Mouse (Mus musculus) heart, embryonic 11.5 days (tissue): ENCODE measurements around the gene Gnl1. TPM values are rescaled to one million over a fixed set of nuclear protein-coding genes. Genes with fewer than 3 reads are reported as not detected.

Experiments
- ATAC-seq: fragments of 200-750 bp; cut with Nextera tagmentation; replicated peaks from 2 replicates; pipeline ENCODE4 v1.8.0; 2017; ENCODE audit warnings: moderate library complexity; ENCODE audit not compliant: insufficient number of reproducible peaks, low FRiP score, low TSS enrichment
- H3K27ac ChIP-seq: fragments of 300-500 bp; sonication (generic); 2 replicates; pipeline ENCODE4 v1.5.1; 2014; ENCODE audit warnings: mild to moderate bottlenecking, low read depth, low read length
- H3K27me3 ChIP-seq: fragments of 300-500 bp; sonication (generic); 2 replicates; pipeline ENCODE4 v1.6.1; 2014; ENCODE audit warnings: mild to moderate bottlenecking, low read length, mixed read lengths; ENCODE audit not compliant: control insufficient read depth, insufficient read depth
- H3K36me3 ChIP-seq: fragments of 300-500 bp; sonication (generic); 2 replicates; pipeline ENCODE4 v1.6.1; 2014; ENCODE audit warnings: mild to moderate bottlenecking, low read length, moderate library complexity, mixed read lengths; ENCODE audit not compliant: control insufficient read depth, insufficient read depth
- H3K4me1 ChIP-seq: fragments of 300-500 bp; sonication (generic); 2 replicates; pipeline ENCODE4 v1.6.1; 2014; ENCODE audit warnings: low read length; ENCODE audit not compliant: control insufficient read depth, insufficient read depth
- H3K4me2 ChIP-seq: fragments of 300-500 bp; sonication (generic); 2 replicates; pipeline ENCODE4 v1.6.1; 2014; ENCODE audit warnings: mild to moderate bottlenecking, moderate library complexity
- H3K4me3 ChIP-seq: fragments of 300-500 bp; sonication (generic); 2 replicates; pipeline ENCODE4 v1.5.1; 2014; ENCODE audit warnings: low read depth, low read length
- H3K9ac ChIP-seq: fragments of 300-500 bp; sonication (generic); 2 replicates; pipeline ENCODE4 v1.6.1; 2014; ENCODE audit warnings: mild to moderate bottlenecking, low read depth, low read length, moderate library complexity
- H3K9me3 ChIP-seq: fragments of 300-500 bp; sonication (generic); replicated peaks from 2 replicates; pipeline ENCODE4 v1.6.1; 2016; ENCODE audit warnings: low read length; ENCODE audit not compliant: control insufficient read depth
- WGBS: fragments of 180-500 bp; shearing (Covaris S2); extraction: QIAGEN DNeasy Blood & Tissue Kit; methylation state at CpG from one replicate; pipeline ENCODE4 v1.1.7; 2014; ENCODE audit not compliant: insufficient replicate concordance; 5-methylcytosine and 5-hydroxymethylcytosine counted together
- polyA plus RNA-seq: library from polyadenylated mRNA; unstranded; fragments of >200 nt; fragmentation: Nextera tagmentation; extraction: Ambion mirVana; gene quantifications from 2 replicates; pipeline ENCODE4 v1.2.1, GENCODE M21; 2014

Gene Gnl1
- polyA plus RNA-seq, 1 experiment from 2014 or later: 29.1 TPM

DNA sequence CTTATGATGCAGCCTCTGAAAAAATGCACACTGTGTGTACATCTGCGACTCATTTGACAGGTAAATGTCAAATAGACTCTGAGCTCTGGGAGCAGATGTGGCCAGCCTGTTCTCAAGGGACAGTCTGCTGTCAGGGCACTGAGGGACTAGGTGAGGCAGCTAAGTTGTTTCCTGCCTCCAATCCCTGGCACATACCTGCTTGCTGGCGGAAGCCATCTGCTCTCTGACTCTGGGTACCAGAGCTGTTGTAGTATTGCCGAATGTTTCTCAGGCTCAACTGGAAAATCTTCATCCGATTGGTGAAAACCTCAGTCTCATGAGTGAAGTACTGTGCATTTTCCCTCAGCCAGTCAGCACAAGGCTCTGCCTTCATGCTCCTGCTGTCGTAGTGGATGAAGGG is 37.4 kb downstream of the Gnl1 start:
- Histone ChIP-seq H3K9ac (no peak overlapping the region), H3K4me2 (no peak overlapping the region), H3K36me3 (peaks cover 6% of the 10 kb centered on the region; the same call in 1 of the 2 replicates), H3K27ac (no peak overlapping the region), H3K4me1 (no peaks in the 10 kb centered on the region), H3K27me3 (no peaks in the 10 kb centered on the region), H3K9me3 (no peaks in the 10 kb centered on the region), H3K4me3 (no peak overlapping the region)
- WGBS: 91% methylated on average over 5 of the region's 5 CpGs
- ATAC-seq: no peak

DNA sequence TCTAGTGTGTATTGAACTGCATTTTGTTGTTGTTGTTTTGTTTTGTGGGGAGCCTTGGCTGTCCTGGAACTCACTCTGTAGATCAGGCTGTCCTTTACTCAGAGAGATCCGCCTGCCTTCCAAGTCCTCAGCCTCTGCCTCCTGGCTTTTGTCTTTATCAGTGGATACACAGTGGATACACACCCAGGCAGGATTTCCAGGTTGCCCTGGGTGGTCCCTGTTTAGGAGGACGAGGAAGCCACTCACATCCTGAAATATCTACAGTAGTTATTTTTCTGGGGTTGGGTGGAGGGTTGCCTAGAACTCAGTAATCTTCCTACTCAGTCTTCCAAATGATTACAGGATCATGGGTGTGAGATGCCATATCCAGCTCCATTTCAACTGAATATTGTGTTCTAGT is 39.3 kb downstream of the Gnl1 start:
- WGBS: 49% methylated on average over 2 of the region's 2 CpGs
- peak overlapping the region; percentile 31 for H3K4me2 ChIP-seq

DNA sequence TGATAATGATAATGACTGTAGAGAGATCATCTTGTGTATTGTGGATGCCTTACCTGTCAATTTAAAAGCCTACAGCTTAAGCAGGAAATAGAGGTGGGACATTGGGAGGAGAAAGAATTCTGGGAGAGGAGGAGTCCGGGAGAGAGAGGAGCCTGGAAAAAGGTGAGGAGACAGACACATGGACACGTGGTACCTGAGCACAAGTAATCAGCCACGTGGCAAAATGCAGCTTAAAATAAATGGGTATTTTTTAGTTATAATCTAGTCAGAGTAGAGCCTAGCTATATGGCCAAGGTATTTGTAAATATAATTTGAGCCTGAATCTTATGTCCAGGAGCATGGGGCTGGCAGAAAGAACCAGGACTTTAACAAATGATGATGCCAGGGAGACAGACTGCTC is 39.9 kb downstream of the Gnl1 start:
- Histone ChIP-seq H3K9ac (no peak overlapping the region), H3K36me3 (peaks cover 1% of the 10 kb centered on the region; the same call in 1 of the 2 replicates), H3K9me3 (no peaks in the 10 kb centered on the region), H3K27ac (peak overlapping the region; percentile 75; the same call in 1 of the 2 replicates), H3K4me2 (peak overlapping the region; percentile 57), H3K27me3 (no peaks in the 10 kb centered on the region), H3K4me1 (peaks cover 3% of the 10 kb centered on the region; the same call in 1 of the 2 replicates), H3K4me3 (peak overlapping the region; percentile 25)
- WGBS: 64% methylated on average over 3 of the region's 3 CpGs
- ATAC-seq: no peak

More for the DNA sequence above, 39.3 kb downstream of the Gnl1 start:
- H3K9me3 ChIP-seq: no peaks in the 10 kb centered on the region
- ATAC-seq: no peak
- H3K4me1 ChIP-seq: peaks cover 3% of the 10 kb centered on the region; the same call in 1 of the 2 replicates
- H3K27me3 ChIP-seq: no peaks in the 10 kb centered on the region
- no peak overlapping the region for H3K9ac ChIP-seq
- H3K27ac ChIP-seq: no peak overlapping the region
- H3K4me3 ChIP-seq: 0 out of 2 replicates have a peak overlapping the region, but pooled peaks have one; percentile 10
- peaks cover 6% of the 10 kb centered on the region; the same call in 1 of the 2 replicates for H3K36me3 ChIP-seq

DNA sequence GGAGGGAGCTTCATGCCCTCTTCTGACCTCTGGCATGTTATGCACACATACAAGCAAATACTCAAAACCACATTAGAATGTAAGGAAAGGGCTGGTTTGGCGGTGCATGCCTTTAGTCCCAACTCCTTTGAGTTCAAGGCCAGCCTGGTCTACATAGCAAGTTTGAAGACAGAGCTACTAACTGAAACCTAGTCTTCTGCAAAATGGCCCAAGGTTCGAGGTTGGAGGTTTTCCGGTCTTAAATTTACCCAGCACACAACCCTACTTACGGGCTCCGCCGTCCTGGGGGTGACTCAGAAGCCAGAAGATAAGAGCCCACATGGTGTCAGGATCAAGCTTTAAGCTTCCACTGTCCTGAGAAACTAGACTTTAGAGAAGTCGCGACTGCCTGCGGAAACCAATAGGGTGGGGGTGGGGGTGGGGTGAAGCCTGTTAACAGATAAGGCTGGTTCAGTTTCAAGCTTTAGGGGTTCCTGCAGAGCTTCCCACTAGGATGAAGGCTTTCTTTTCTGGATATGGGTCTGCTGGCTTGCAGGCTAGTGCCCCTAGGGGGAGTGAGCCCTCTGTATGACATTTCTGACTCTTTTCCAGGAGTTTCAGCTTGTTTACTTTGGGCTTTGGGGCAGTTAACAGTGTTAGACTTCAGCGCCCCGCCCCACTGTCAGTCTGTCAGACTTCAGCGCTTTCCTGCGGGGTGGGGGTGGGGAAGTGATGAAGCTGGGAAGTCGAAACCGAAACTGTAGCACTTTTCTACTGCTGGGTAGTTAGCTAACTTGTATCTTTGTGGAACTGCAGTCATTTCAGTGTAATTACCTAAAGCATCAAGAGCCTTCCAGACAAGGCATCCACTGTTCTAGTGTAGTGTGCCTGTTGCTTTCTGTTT is 40.8 kb downstream of the Gnl1 start, which contains the start of gene H2-T24:
Gene H2-T24, minus strand, starts transcription at position 370 of the 883 bp plus-strand sequence.
- Histone ChIP-seq H3K4me2 (peak within 1 kb of the TSS; percentile 57), H3K9ac (no peak within 1 kb of the TSS), H3K4me3 (peak within 1 kb of the TSS; percentile 25), H3K27me3 (no peaks in the 10 kb centered on the region), H3K9me3 (no peaks in the 10 kb centered on the region), H3K27ac (peak within 1 kb of the TSS; percentile 75), H3K4me1 (peaks cover 3% of the 10 kb centered on the region; the same call in 1 of the 2 replicates), H3K36me3 (no peaks in the 10 kb centered on the region)
- peak; percentile 79; the same call in 1 of the 2 replicates for ATAC-seq
- WGBS: 25% methylated on average over 15 of the region's 15 CpGs

DNA sequence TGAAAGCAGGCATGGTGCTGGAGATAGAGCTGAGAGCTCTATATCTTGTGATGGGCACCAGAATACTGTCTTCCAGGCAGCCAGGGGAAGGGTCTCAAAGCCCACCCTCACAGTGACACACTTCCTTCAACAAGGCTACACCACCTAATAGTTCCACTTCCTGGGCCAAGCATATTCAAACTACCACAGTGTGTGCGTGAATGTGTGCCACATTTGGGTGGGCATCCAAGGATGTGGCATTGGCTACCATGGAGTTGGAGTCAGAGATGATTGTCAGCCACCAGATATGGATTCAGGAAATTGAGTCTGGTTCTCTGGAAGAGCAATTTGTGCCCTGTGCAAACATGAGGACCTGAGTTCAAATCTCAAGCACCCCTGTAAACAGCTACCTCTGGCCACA is 41.7 kb downstream of the Gnl1 start:
- ATAC-seq: no peak
- H3K4me1 ChIP-seq: peaks cover 3% of the 10 kb centered on the region; the same call in 1 of the 2 replicates
- no peaks in the 10 kb centered on the region for H3K36me3 ChIP-seq
- WGBS: 90% methylated on average over 1 of the region's 1 CpGs
- no peaks in the 10 kb centered on the region for H3K27me3 ChIP-seq
- H3K9ac ChIP-seq: no peak overlapping the region
- peak overlapping the region; percentile 75; the same call in 1 of the 2 replicates for H3K27ac ChIP-seq
- H3K9me3 ChIP-seq: no peaks in the 10 kb centered on the region
- H3K4me2 ChIP-seq: peak overlapping the region; percentile 57
- no peak overlapping the region for H3K4me3 ChIP-seq

DNA sequence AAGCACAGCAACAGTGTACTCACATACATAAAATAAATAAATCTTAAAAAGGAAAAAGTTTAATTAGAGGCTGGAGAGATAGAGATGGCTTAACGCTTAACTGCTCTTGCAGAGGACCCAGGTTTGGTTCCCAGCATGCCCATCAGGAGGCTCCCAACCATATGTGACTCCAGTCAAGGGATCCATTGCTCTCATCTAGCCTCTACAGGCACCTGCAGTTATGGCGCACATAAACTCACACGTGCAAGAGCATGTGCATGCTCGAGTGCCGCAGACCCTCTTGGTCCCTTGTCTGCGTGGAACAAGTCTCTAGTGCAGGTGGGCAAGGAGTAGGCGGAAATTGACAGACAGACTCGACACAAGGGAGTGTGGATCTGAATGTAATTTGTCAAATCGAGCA is 42.4 kb downstream of the Gnl1 start:
- no peaks in the 10 kb centered on the region for H3K27me3 ChIP-seq
- ATAC-seq: no peak
- no peaks in the 10 kb centered on the region for H3K9me3 ChIP-seq
- no peak overlapping the region for H3K27ac ChIP-seq
- H3K4me2 ChIP-seq: no peak overlapping the region
- H3K36me3 ChIP-seq: no peaks in the 10 kb centered on the region
- peaks cover 3% of the 10 kb centered on the region; the same call in 1 of the 2 replicates for H3K4me1 ChIP-seq
- no peak overlapping the region for H3K9ac ChIP-seq
- WGBS: 82% methylated on average over 9 of the region's 9 CpGs
- H3K4me3 ChIP-seq: no peak overlapping the region

DNA sequence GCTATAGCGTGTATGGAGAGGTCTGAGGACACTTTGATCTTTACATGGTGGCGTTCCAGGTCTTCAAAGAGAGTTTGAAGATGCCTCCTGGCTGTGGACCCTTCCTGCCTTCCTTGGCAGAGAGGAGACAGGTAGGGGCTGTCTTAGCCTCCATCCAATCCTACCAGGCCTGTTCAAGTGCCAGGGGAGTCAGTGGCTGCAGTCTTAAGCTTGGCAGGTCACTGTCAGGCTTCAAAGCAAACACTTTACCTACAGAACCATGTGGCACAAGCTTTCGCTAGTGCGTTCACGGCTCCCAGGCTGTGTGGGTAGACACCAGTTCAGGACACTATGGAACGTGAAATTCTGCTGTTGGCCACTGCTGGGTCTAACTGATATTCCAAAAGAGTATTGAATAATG is 43.3 kb downstream of the Gnl1 start:
- Histone ChIP-seq H3K9me3 (no peaks in the 10 kb centered on the region), H3K4me3 (no peak overlapping the region), H3K27me3 (no peaks in the 10 kb centered on the region), H3K36me3 (no peaks in the 10 kb centered on the region), H3K27ac (no peak overlapping the region), H3K9ac (no peak overlapping the region), H3K4me2 (no peak overlapping the region), H3K4me1 (peaks cover 3% of the 10 kb centered on the region; the same call in 1 of the 2 replicates)
- ATAC-seq: no peak
- 85% methylated on average over 6 of the region's 6 CpGs for WGBS

DNA sequence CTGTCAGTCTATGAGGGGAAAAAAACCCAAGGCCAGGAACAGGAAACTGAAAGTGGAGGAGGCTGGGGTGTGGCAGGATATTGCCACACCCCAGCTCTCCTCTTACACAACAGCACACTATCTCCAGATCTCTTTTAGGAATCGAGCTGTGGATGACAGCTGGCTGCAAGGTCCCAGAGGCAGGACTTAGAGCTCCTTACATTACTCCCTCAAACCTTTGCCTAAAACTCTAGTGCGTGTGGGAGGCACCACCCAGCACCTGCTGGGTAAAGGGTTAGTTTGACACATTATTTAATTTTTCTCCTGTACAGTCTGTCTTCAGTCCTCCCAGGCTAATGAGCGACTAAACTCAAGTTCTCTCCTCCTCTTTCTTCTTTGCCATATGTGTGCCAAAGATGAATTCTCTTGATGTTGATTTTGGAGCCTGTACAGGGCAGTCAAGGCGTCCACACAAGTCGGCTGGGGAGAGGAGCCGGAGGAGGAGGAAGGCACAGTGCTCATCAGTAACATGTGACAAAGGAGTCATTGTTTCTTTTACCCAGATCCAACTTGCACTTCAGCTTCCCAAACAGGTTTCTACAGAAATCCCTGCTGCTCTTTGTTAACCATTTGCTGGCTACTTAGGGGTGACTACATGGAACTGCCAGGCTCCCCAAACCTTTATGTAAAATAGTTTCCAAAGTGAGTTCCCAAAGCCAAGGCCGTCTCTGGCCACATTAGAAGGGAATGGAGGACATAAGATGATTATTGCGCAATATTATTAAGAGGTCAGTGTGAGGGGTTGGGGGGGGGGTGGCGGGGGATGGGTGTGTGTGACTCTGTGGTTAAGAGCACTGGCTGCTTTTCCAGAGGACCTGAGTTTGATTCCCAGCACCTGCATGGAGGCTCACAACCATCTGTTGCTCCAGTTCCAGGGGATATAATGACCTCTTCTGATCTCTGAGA is 44.3 kb downstream of the Gnl1 start:
- Histone ChIP-seq H3K36me3 (no peaks in the 10 kb centered on the region), H3K27ac (no peak overlapping the region), H3K4me1 (peaks cover 3% of the 10 kb centered on the region; the same call in 1 of the 2 replicates), H3K27me3 (no peaks in the 10 kb centered on the region), H3K4me2 (no peak overlapping the region; the same call in 1 of the 2 replicates), H3K4me3 (no peak overlapping the region), H3K9me3 (no peaks in the 10 kb centered on the region), H3K9ac (no peak overlapping the region)
- 61% methylated on average over 9 of the region's 9 CpGs for WGBS
- ATAC-seq: peak; percentile 60
